Mouse (Mus musculus) heart, postnatal 0 days (tissue): ENCODE data around the gene Jade3. TPM values are rescaled to one million over a fixed set of nuclear protein-coding genes. Genes with fewer than 3 reads are reported as not detected.

Experiments
- ATAC-seq: fragments of 200-750 bp; cut with Nextera tagmentation; 2 replicates; pipeline ENCODE4 v1.8.0; 2017; ENCODE audit warnings: low read depth, moderate number of reproducible peaks, moderate library complexity; ENCODE audit not compliant: insufficient read depth
- DNase-seq: peaks from one replicate; pipeline ENCODE4 v3.0.0-alpha.2; 2016; ENCODE audit warnings: low spot score
- H3K27ac ChIP-seq: fragments of 300-500 bp; sonication (generic); 2 replicates; pipeline ENCODE4 v1.5.1; 2014; ENCODE audit warnings: low read depth, mild to moderate bottlenecking
- H3K27me3 ChIP-seq: fragments of 300-500 bp; sonication (generic); 2 replicates; pipeline ENCODE4 v1.6.1; 2014; ENCODE audit warnings: low read length, mixed read lengths; ENCODE audit not compliant: control insufficient read depth, insufficient read depth
- H3K36me3 ChIP-seq: fragments of 300-500 bp; sonication (generic); replicated peaks from 2 replicates; pipeline ENCODE4 v1.6.1; 2014; ENCODE audit warnings: low read length, mixed read lengths; ENCODE audit not compliant: control insufficient read depth, insufficient read depth
- H3K4me1 ChIP-seq: fragments of 300-500 bp; sonication (generic); 2 replicates; pipeline ENCODE4 v1.6.1; 2014; ENCODE audit warnings: antibody characterized with exemption; ENCODE audit not compliant: control insufficient read depth, insufficient read depth
- H3K4me2 ChIP-seq: fragments of 300-500 bp; sonication (generic); 2 replicates; pipeline ENCODE4 v1.6.1; 2014; ENCODE audit warnings: low read depth, mild to moderate bottlenecking, low read length, moderate library complexity
- H3K4me3 ChIP-seq: fragments of 300-500 bp; sonication (generic); 2 replicates; pipeline ENCODE4 v1.5.1; 2014; ENCODE audit warnings: low read depth, low read length
- H3K9ac ChIP-seq: fragments of 300-500 bp; sonication (generic); replicated peaks from 2 replicates; pipeline ENCODE4 v1.6.1; 2014; ENCODE audit warnings: low read depth, low read length, mixed read lengths
- H3K9me3 ChIP-seq: fragments of 300-500 bp; sonication (generic); replicated peaks from 2 replicates; pipeline ENCODE4 v1.6.1; 2016; ENCODE audit warnings: low read length; ENCODE audit not compliant: control insufficient read depth
- CTCF ChIP-seq: IDR thresholded peaks from 2 replicates; pipeline ENCODE4 v1.5.1; 2016; ENCODE audit warnings: antibody characterized with exemption, control low read depth, low read depth
- EP300 ChIP-seq: IDR thresholded peaks from 2 replicates; pipeline ENCODE4 v1.6.1; 2016; ENCODE audit warnings: antibody characterized with exemption, low read depth
- WGBS: fragments of 180-500 bp; shearing (Covaris S2); extraction: QIAGEN DNeasy Blood & Tissue Kit; methylation state at CpG from one replicate; pipeline ENCODE4 v1.1.7; 2014; 5-methylcytosine and 5-hydroxymethylcytosine counted together
- polyA plus RNA-seq: library from polyadenylated mRNA; unstranded; fragments of >200 nt; fragmentation: Nextera tagmentation; extraction: Ambion mirVana; gene quantifications from 2 replicates; pipeline ENCODE4 v1.2.1, GENCODE M21; 2015
- total RNA-seq: library from RNA; depleted of rRNA; stranded (reverse); fragments of >200 nt; gene quantifications from 2 replicates; pipeline ENCODE4 v1.2.3, GENCODE M21; 2014; ENCODE audit warnings: low replicate concordance; rRNA removed

Jade3 gene
- total and polyA plus RNA-seq, 2 experiments from 2014 or later, result 0.99 to 2.2 TPM

DNA sequence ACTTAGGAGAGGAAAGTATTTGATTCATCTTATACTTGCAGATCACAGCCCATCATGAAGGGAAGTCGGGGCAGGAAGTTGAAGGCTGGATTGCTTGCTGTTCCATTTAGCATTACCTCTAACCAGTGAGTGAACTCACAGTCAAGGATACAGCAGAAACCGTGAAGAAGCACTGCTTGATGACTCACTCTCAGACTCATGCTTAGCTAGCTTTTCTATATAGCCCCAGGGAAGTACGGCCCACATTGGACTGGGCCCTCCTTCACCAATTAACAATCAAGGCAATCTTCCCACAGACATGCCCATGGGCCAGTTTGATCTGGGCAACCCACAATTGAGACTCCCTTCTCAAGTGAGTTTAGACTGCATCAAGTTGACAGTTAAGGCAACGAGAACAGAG, 138.5 kb downstream of the Jade3 start:
- Histone ChIP-seq H3K4me2 (no peak overlapping the region), H3K27me3 (no peaks in the 10 kb centered on the region), H3K9ac (no peak overlapping the region), H3K27ac (no peak overlapping the region), H3K9me3 (no peaks in the 10 kb centered on the region), H3K4me3 (no peak overlapping the region), H3K4me1 (no peaks in the 10 kb centered on the region), H3K36me3 (no peaks in the 10 kb centered on the region)
- 63% methylated on average over 4 of the region's 4 CpGs for WGBS
- DNase-seq (no peak), ATAC-seq (no peak)
- TF ChIP-seq EP300 (no peak), CTCF (no peak)

Other genes starting within 250 kb of the Jade3 start
- gene Slc9a7, start 133.9 kb upstream of the Jade3 start, total RNA-seq, result 20.8 and 24.4 TPM in 2 replicates
- 5.0 and 5.1 TPM in 2 replicates for gene Slc9a7, start 133.9 kb upstream of the Jade3 start, polyA plus RNA-seq
- gene Rp2, start 61.2 kb upstream of the Jade3 start, total RNA-seq, result 12.0 and 21.7 TPM in 2 replicates
- 8.4 and 10.2 TPM in 2 replicates for gene Rp2, start 61.2 kb upstream of the Jade3 start, polyA plus RNA-seq
- gene Rgn, start 124.1 kb downstream of the Jade3 start, total RNA-seq, result not detected in 2 replicates
- 2.2 and 2.8 TPM in 2 replicates for gene Rgn, start 124.1 kb downstream of the Jade3 start, polyA plus RNA-seq
- gene Rbm10, start 191.8 kb downstream of the Jade3 start, total RNA-seq, result 45.6 and 55.8 TPM in 2 replicates
- 21.0 and 24.1 TPM in 2 replicates for gene Rbm10, start 191.8 kb downstream of the Jade3 start, polyA plus RNA-seq
- 426 and 506 TPM in 2 replicates for gene Ndufb11, start 191.9 kb downstream of the Jade3 start, total RNA-seq
- gene Ndufb11, start 191.9 kb downstream of the Jade3 start, polyA plus RNA-seq, result 979 and 1,041 TPM in 2 replicates
- 258 and 314 TPM in 2 replicates for gene Uba1, start 232.6 kb downstream of the Jade3 start, total RNA-seq
- gene Uba1, start 232.6 kb downstream of the Jade3 start, polyA plus RNA-seq, result 100 and 105 TPM in 2 replicates